Mouse (Mus musculus) CD4-positive naive resting alpha-beta T cell, adult 57 days (primary cell): ENCODE data around the gene Tnpo2. TPM values are rescaled to one million over a fixed set of nuclear protein-coding genes. Genes with fewer than 3 reads are reported as not detected.

ENCODE experiments used
- total RNA-seq: library from RNA; stranded (reverse); gene quantifications from one replicate; pipeline ENCODE4 v1.2.4, GENCODE M21; 2023

The Tnpo2 gene
- 70.3 TPM for total RNA-seq

DNA sequence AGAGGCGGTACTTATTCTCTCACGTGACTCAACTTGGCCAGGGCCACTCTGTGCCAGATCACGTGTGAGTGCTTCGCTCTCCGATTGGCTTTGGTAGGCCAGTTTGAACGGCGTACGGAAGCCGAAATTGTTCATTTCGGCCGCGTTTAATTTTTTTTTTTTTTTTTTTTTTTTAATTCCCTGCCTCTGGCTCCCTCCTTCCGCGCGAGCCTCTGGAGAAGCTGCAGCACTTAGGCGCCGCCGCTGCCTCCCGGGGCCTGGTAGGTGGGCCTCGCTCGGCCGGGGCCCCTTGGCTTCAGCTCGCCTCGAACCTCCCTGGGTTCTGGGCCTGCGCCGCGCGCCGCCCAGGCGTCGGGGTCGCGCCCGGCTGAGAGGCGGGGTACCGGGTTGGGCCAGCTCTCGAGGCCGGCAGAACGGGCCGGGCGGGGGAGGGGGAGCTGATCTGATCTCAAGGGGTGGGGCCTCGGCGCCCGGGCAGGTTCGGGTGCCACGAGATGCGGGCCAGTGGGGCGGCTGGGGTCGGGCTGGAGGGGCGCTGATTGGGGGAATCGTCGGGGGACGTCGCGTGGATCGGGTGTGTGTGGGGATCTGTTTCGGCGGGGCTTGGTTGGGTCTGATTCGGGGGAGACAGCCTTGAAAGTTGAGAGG, at the start of gene Tnpo2:
Tnpo2 (plus strand) TSS at position 198 of the 648 bp plus-strand sequence.

DNA sequence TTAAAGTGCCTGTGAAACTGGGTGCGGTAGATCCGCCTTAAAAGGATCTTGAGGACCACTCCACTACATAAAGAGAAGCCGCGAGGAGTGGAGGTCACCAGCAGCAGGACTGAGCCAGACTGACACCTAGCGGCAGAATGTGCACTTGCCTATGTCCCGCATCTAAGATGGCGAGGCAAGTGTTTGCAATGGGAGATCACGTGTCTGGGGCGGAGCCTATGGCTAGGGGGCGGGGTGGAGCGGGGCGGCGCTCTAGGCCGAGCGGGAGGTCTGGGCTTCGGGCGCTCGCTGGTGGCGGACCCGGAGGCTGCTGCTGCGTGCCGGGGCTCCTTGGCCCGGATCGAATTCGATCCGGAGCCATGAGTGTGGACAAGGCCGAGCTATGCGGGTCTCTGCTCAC, 46.4 kb upstream of the Tnpo2 start, which contains the start of gene Hook2:
Hook2 (plus strand) TSS at position 255 of the 400 bp plus-strand sequence.

DNA sequence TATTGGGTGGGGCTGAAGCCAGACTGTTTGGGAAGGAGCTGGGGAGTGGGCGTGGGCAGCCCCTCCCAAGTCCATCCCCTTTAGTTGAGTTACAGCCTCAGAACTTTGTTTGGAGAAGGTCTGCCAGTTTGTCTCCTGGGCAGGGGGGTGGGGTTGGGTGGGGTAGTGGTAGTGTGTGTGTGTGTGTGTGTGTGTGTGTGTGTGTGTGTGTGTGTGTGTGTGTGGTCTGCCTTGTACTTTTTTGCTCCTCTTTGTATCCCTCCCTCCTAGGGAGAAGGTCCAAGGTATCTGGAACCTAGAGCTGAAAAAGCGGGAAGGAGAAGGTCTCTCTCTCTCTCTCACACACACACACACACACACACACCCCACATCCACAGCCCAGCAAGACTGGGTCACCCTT, 22.3 kb upstream of the Tnpo2 start, which contains the start of gene Best2:
Best2 (minus strand) TSS at position 101 of the 400 bp plus-strand sequence.

DNA sequence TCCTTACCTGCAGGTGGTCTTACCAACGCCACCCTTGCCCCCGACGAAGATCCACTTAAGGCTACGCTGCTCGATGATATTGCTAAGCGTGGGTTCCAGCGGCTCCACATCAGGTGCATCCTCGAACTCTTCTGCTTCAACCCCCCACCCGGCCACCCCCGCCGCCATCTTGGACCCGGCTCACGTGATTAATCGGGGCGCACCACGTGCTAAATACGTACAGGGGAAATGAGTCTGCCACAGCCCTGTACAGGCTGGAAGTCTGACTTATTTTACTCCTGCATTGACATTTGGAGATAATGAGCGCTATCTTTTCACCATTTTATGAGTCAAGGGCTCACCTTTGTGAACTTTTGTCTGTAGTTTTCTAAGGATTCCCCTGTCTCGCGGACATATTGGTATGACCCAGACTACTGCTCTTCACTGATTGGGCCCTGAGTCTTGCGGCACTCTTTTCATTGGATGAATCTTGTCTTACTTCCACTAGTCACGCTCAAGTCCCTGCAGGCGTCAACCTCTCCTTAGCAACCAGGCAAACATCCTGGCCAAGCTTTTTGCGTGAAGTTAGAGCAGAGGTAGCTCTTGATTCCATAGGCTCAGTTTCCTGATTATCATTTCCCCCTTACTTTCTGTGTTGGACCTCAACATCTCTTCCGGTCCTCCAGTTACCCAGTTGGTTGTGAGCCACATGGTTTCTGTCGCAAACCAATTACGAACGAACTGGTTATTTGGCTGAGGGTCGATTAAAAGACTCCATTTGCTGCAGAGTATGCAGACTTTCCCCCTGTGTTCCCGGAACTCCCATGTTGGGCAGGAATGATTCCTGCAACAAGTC, 11.4 kb upstream of the Tnpo2 start, which contains the start of gene Asna1:
Asna1 (minus strand) TSS at position 184 of the 835 bp plus-strand sequence.

DNA sequence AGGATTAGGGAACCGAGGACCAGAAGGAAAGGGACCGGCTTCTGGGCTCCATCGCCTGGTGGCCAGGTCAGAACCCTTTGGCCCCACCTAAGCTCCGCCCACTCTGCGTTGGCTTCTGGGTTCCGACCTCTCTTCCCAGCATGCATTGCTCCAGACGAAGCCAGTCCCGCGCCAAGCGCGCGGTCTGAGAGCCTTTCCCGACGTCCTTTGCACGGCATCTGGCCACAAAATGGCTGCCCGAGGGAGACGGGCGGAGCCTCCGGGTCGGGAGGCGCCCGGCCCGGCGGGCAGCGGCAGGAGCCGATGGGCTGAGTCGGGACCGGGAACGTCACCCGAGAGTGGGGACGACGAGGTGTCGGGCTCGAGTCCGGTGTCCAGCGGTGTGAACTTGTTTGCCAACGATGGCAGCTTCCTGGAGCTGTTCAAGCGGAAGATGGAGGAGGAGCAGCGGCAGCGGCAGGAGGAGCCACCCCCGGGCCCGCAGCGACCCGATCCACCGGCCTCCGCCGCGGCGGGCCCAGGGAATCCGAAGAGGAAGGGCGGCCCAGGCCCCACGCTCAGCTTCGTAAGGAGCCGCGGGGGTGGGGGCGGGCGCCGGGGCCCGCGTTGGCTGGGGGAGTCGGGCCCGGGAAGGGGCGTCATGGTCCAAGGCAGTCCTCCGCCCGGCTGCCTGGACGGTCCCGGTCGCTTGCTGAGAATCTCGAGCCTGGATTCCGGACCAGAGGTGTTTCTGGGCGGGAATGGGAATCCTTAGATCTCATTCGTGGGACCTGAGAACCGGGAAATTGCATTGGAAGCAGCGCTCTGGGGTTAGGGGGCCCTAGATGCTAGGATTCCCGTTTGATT, 9.8 kb upstream of the Tnpo2 start, which contains the start of gene Trir:
Trir (plus strand) TSS at position 154 of the 846 bp plus-strand sequence.

DNA sequence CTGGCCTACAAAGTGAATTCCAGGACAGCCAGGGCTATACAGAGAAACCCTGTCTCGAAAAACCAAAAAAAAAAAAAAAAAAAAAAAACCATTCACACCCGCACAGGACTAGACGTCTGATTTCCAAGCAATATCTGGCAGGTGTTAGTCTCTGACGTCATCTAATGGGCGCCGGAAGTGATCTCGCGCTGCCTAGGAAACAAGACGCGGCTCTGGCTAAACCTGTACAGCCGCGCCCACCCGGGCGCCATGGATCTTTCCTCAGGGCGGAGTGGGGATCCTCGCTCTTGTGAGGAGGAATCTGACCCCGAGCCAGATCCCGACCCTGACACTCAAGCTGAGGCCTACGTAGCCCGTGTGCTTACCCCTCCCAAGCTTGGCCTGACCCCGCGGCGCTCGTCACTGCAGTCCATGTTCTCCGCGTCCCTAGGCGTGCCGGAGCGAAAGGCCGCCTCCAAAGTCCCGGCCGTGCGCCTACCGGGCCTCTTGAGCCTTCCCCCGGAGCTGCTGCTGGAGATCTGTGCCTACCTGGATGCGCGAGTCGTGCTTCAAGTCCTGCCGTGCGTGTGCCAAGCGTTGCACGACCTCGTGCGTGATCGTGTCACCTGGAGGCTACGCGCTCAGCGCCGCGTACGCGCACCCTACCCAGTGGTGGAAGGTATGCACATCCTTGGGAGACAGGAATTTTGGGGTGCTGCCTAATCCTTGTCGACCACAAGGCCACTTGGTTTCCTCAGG, 23.3 kb downstream of the Tnpo2 start, which contains the start of gene Fbxw9:
Fbxw9 (plus strand) TSS at position 177 of the 738 bp plus-strand sequence.

DNA sequence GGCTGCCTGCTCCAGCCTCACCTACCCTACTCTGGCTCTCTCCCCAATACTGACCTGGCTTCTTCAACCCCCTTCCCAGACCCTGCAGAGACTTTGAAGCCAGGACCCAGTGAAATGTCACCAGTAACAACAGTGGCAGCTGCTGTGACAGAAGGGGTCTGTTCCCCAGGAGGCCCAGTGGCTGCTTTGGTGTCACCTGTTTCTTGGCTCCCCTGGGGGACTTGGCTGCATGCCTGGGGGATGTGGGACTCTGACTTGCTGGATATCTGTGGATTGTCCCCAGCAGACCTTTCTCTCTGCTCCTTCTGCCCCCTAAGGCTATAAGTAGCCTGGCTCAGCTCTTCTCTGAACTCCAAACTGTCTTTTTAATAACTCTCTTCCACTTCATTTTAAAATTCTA, 31.3 kb downstream of the Tnpo2 start, which contains the start of gene Gm5741:
Gm5741 (minus strand) TSS at position 1 of the 400 bp plus-strand sequence.

DNA sequence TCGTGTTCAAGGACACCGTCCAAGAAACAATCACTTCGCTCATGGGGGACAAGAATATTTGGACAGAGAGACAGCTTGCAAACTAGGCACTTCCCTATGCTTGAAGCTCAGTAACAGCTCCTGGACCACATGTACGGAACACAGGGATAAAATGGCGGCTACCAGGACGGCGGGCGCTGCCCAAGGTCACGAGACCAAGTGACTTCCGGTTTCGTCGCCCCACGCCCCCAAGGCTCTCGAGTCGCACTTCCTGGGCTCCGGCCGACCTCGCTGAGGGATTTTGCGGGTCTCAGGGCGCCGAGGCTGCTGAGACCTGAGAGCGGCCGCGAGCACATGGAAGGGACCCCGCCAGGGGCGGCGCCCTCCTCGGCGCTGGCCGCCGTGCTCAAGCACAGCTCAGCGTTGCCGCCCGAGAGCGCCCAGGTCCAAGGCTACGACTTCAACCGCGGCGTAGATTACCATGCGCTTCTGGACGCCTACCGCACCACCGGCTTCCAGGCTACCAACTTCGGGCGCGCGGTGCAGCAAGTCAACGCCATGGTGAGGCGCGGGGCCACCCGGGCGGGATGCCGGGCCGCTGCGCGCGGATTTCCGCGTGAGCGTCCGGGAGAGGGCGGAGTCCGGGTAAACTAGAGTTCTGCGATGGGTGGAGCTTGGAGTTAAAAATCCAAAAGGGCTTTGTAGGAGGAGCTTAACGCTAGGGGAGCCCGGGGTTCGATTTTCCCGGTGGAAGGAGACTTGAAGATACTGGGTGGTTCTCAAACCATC, 35.0 kb downstream of the Tnpo2 start, which contains the start of gene Dhps:
Dhps (plus strand) TSS at position 244 of the 768 bp plus-strand sequence.

DNA sequence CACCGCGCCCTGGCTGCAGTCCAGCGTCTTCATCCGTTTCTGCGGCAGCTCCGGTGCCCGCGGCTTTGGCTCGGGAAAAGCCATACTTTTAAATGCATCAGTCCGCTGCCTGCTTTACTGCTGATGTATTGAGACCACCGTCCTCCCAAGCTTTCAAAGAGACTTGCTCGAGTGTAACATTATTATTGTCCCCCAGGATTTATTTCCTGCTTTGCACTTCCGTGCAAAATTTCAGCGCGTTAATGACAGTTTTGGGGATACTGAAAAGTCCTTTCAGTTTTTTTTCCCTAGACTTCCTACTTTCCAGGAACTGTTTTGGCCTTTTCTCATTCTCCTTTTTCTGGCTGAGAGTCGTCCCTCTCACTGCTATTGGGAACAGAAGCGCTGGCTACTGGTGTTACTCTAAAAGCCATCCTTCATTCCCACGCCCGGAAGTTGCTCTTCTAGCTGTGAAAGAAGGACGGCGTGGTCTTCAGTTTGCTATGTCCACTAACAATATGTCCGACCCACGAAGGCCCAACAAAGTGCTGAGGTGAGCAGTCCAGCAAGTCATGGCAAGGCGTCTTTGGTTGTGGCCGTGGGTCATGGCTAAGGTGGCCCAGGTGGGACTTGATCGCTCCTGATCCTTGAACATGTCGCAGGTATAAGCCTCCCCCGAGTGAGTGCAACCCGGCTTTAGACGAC, 44.0 kb downstream of the Tnpo2 start, which contains the start of gene Wdr83os:
Wdr83os (plus strand) TSS at position 209 of the 684 bp plus-strand sequence.

DNA sequence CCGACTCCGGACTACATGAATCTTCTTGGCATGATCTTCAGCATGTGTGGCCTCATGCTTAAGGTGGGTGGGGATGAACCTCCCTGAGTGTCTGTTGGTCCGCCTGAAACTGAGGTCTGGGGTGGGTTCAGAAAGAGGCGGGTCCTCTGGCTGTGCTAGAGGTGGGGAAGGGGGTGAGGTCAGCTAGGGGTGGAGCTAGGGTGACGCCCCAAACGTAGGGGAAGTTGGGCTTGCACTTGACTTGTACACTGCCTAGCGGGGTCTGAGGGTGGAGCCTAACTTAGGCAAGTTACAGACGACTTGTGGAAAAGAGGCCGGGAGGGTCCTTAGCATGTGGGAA, 44.5 kb downstream of the Tnpo2 start, which contains the start of gene Wdr83:
Wdr83 (minus strand) TSS at position 91 of the 340 bp plus-strand sequence.

DNA sequence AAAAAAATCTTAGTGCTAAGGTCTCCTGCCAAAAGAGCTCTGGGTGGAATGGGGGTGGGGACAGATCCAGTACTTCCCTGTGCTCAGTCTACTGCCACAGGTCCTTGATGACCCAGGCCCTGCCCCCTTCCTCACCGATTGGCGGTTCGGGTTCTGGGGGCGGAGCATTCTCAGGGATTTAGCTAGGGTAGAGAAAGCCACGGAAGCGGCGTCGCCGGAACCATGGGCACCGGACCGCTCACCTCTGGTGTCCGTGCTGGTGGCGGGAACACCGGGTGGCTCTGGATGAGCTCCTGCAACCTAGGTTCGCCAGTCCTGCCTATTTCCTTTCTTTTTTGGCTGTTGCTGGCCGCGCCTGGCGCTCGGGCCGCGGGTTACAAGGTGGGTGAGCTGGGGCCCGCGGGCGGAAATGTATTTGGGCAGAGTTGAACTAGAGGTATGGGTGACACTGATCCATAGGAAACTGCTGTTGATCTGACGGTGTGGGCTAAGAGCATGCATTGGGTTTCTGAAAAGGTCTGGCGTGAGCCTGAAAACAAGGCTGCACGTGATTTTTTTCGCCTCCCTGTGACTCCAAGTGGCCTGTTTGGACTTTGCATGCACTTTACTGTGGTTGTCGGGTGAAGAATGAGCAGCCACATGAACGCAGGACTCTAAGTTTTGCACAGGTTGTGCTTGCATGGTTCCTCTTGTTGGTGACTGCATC, 46.5 kb downstream of the Tnpo2 start, which contains the start of gene Man2b1:
Man2b1 (plus strand) TSS at position 163 of the 706 bp plus-strand sequence.

Other genes with a start within 250 kb of the Tnpo2 start
- gene Nfix, start 236.6 kb upstream of the Tnpo2 start, total RNA-seq: 11.4 TPM
- gene Dand5, start 214.1 kb upstream of the Tnpo2 start, total RNA-seq: 4.1 TPM
- gene Gadd45gip1, start 205.4 kb upstream of the Tnpo2 start, total RNA-seq: 16.4 TPM
- 61.8 TPM for gene Rad23a, start 196.2 kb upstream of the Tnpo2 start, total RNA-seq
- gene Calr, start 190.0 kb upstream of the Tnpo2 start, total RNA-seq: 437 TPM
- gene Farsa, start 179.9 kb upstream of the Tnpo2 start, total RNA-seq: 69.8 TPM
- gene Syce2, start 164.8 kb upstream of the Tnpo2 start, total RNA-seq: 5.5 TPM
- gene Gcdh, start 143.0 kb upstream of the Tnpo2 start, total RNA-seq: 23.6 TPM
- not detected for gene Klf1, start 135.0 kb upstream of the Tnpo2 start, total RNA-seq
- 13.4 TPM for gene Dnase2a, start 128.4 kb upstream of the Tnpo2 start, total RNA-seq
- 0.41 TPM for gene Mast1, start 99.6 kb upstream of the Tnpo2 start, total RNA-seq
- gene Rtbdn, start 89.9 kb upstream of the Tnpo2 start, total RNA-seq: not detected
- gene Gm49661, start 67.5 kb upstream of the Tnpo2 start, total RNA-seq: not detected
- 60.2 TPM for gene Prdx2, start 67.3 kb upstream of the Tnpo2 start, total RNA-seq
- gene Rnaseh2a, start 67.1 kb upstream of the Tnpo2 start, total RNA-seq: 43.4 TPM
- 1,875 TPM for gene Junb, start 58.2 kb upstream of the Tnpo2 start, total RNA-seq
- 3.1 TPM for gene Hook2, start 46.3 kb upstream of the Tnpo2 start, total RNA-seq
- not detected for gene Best2, start 22.4 kb upstream of the Tnpo2 start, total RNA-seq
- gene Asna1, start 11.6 kb upstream of the Tnpo2 start, total RNA-seq: 56.3 TPM
- 195 TPM for gene Trir, start 10.1 kb upstream of the Tnpo2 start, total RNA-seq
- gene Fbxw9, start 23.1 kb downstream of the Tnpo2 start, total RNA-seq: 6.9 TPM
- not detected for gene Gm5741, start 31.1 kb downstream of the Tnpo2 start, total RNA-seq
- 92.1 TPM for gene Dhps, start 34.8 kb downstream of the Tnpo2 start, total RNA-seq
- gene Wdr83os, start 43.8 kb downstream of the Tnpo2 start, total RNA-seq: 63.3 TPM
- 15.2 TPM for gene Wdr83, start 44.4 kb downstream of the Tnpo2 start, total RNA-seq
- 114 TPM for gene Man2b1, start 46.4 kb downstream of the Tnpo2 start, total RNA-seq
- 0.35 TPM for gene Zfp791, start 86.2 kb downstream of the Tnpo2 start, total RNA-seq
- gene Cks1brt, start 115.0 kb downstream of the Tnpo2 start, total RNA-seq: not detected
- not detected for gene Olfr371, start 189.1 kb downstream of the Tnpo2 start, total RNA-seq